Mouse (Mus musculus) erythroblast, embryonic 14.5 days (primary cell): Measurements from ENCODE around the gene Atg13.

ENCODE experiments used
- GATA1 ChIP-seq: IDR thresholded peaks from 2 replicates; pipeline ENCODE4 v1.6.1; 2012; ENCODE audit warnings: low read length, inconsistent platforms, mixed read lengths
- TAL1 ChIP-seq: IDR thresholded peaks from 3 replicates; pipeline ENCODE4 v1.6.1; 2012; ENCODE audit warnings: low read length, inconsistent platforms, mixed read lengths

- TF ChIP-seq GATA1 (no peak), TAL1 (no peak)
Observed at GRCm38 (mm10) chr2:91649152-91649551, 61.2 kb downstream of the Atg13 start.
